Mouse (Mus musculus) olfactory bulb, adult 2 months (tissue): ENCODE data around the gene Nkd1.

Experiments
- CTCF ChIP-seq: fragments of 200-500 bp; IDR thresholded peaks from 2 replicates; pipeline ENCODE4 v1.5.1; 2012; ENCODE audit warnings: low read depth, mild to moderate bottlenecking, low read length, moderate library complexity; ENCODE audit not compliant: insufficient read depth
- POLR2A ChIP-seq: fragments of 200-500 bp; IDR thresholded peaks from 2 replicates; pipeline ENCODE4 v1.6.1; 2012; ENCODE audit warnings: mild to moderate bottlenecking, low read depth, low read length, moderate library complexity; ENCODE audit not compliant: insufficient read depth

GRCm38 (mm10) chr8:88624276-88624675 is 103.1 kb downstream of the Nkd1 start:
- no peak for TF ChIP-seq POLR2A
- no peak for TF ChIP-seq CTCF
